Mouse (Mus musculus): ENCODE measurements around the gene Kcnj8. TPM values are rescaled to one million over a fixed set of nuclear protein-coding genes. Genes with fewer than 3 reads are reported as not detected.
A peak's percentile ranks its signal among the peaks of the same experiment; 100 is the strongest.

The Kcnj8 gene
- polyA plus RNA-seq, 1 experiment from 2014 or later: 14.5 TPM

GRCm38 (mm10) chr6:142538503-142538902 is 32.9 kb downstream of the Kcnj8 start:
- no peak for ATAC-seq (ENCODE audit: insufficient number of reproducible peaks, insufficient read depth, low FRiP score, low read depth)

GRCm38 (mm10) chr6:142533412-142533811 is 38.0 kb downstream of the Kcnj8 start:
- Histone ChIP-seq H3K36me3 (ENCODE audit: control insufficient read depth, insufficient read depth, low read length) (no peaks in the 10 kb centered on the region), H3K27me3 (ENCODE audit: control insufficient read depth, insufficient read depth, low read length) (no peaks in the 10 kb centered on the region), H3K27ac (replicated peaks in 1 of 2; ENCODE audit: control insufficient read depth in 1 of 2, insufficient read depth in 1 of 2, low read depth in 2 of 2, low read length in 2 of 2) (no peak overlapping the region; a peak in 1 of 4 replicates), H3K9me3 (ENCODE audit: control insufficient read depth, low read length) (no peaks in the 10 kb centered on the region), H3K4me2 (ENCODE audit: low read length) (no peak overlapping the region), H3K4me3 (ENCODE audit: control insufficient read depth in 1 of 2, insufficient read depth in 1 of 2, low read depth in 1 of 2, low read length in 2 of 2) (no peak overlapping the region), H3K4me1 (ENCODE audit: control insufficient read depth in 2 of 2, insufficient read depth in 2 of 2, low read length in 2 of 2) (peaks cover 2 to 9% of the 10 kb centered on the region in 2 experiments; a peak in 3 of 4 replicates), H3K9ac (ENCODE audit: low read length) (no peak overlapping the region)
- WGBS: 48% methylated on average over 5 of the region's 5 CpGs
- ATAC-seq (ENCODE audit: insufficient number of reproducible peaks, insufficient read depth, low FRiP score, low read depth): no peak

More at GRCm38 (mm10) chr6:142538503-142538902, 32.9 kb downstream of the Kcnj8 start:
- Histone ChIP-seq H3K27ac (replicated peaks in 1 of 2; ENCODE audit: control insufficient read depth in 1 of 2, insufficient read depth in 1 of 2, low read depth in 2 of 2, low read length in 2 of 2) (peak overlapping the region in 1 of 2 experiments; percentile 12; a peak in 2 of 4 replicates), H3K4me2 (ENCODE audit: low read length) (no peak overlapping the region), H3K36me3 (ENCODE audit: control insufficient read depth, insufficient read depth, low read length) (no peaks in the 10 kb centered on the region), H3K9ac (ENCODE audit: low read length) (no peak overlapping the region), H3K4me1 (ENCODE audit: control insufficient read depth in 2 of 2, insufficient read depth in 2 of 2, low read length in 2 of 2) (peaks cover 2 to 3% of the 10 kb centered on the region in 2 experiments; a peak in 2 of 4 replicates), H3K4me3 (ENCODE audit: control insufficient read depth in 1 of 2, insufficient read depth in 1 of 2, low read depth in 1 of 2, low read length in 2 of 2) (no peak overlapping the region), H3K27me3 (ENCODE audit: control insufficient read depth, insufficient read depth, low read length) (no peaks in the 10 kb centered on the region), H3K9me3 (ENCODE audit: control insufficient read depth, low read length) (no peaks in the 10 kb centered on the region)
- 66% methylated on average over 17 of the region's 17 CpGs for WGBS

- Histone ChIP-seq H3K27me3 (ENCODE audit: control insufficient read depth, insufficient read depth, low read length) (no peaks in the 10 kb centered on the region), H3K4me1 (ENCODE audit: control insufficient read depth in 2 of 2, insufficient read depth in 2 of 2, low read length in 2 of 2) (peaks cover 2 to 14% of the 10 kb centered on the region in 2 experiments; a peak in 3 of 4 replicates), H3K4me2 (ENCODE audit: low read length) (no peak overlapping the region), H3K36me3 (ENCODE audit: control insufficient read depth, insufficient read depth, low read length) (no peaks in the 10 kb centered on the region), H3K9ac (ENCODE audit: low read length) (no peak overlapping the region), H3K9me3 (ENCODE audit: control insufficient read depth, low read length) (no peaks in the 10 kb centered on the region), H3K4me3 (ENCODE audit: control insufficient read depth in 1 of 2, insufficient read depth in 1 of 2, low read depth in 1 of 2, low read length in 2 of 2) (no peak overlapping the region), H3K27ac (replicated peaks in 1 of 2; ENCODE audit: control insufficient read depth in 1 of 2, insufficient read depth in 1 of 2, low read depth in 2 of 2, low read length in 2 of 2) (no peak overlapping the region)
- WGBS: 97% methylated on average over 2 of the region's 2 CpGs
- ATAC-seq (ENCODE audit: insufficient number of reproducible peaks, insufficient read depth, low FRiP score, low read depth): no peak
Observed at GRCm38 (mm10) chr6:142532686-142533085, 38.7 kb downstream of the Kcnj8 start.

GRCm38 (mm10) chr6:142532141-142532540 is 39.3 kb downstream of the Kcnj8 start:
- H3K4me2 ChIP-seq (ENCODE audit: low read length): no peak overlapping the region
- ATAC-seq (ENCODE audit: insufficient number of reproducible peaks, insufficient read depth, low FRiP score, low read depth): no peak

GRCm38 (mm10) chr6:142530378-142530777 is 41.0 kb downstream of the Kcnj8 start:
- Histone ChIP-seq H3K27me3 (ENCODE audit: control insufficient read depth, insufficient read depth, low read length) (no peaks in the 10 kb centered on the region), H3K9ac (ENCODE audit: low read length) (no peak overlapping the region), H3K4me3 (ENCODE audit: control insufficient read depth in 1 of 2, insufficient read depth in 1 of 2, low read depth in 1 of 2, low read length in 2 of 2) (no peak overlapping the region), H3K36me3 (ENCODE audit: control insufficient read depth, insufficient read depth, low read length) (no peaks in the 10 kb centered on the region), H3K27ac (replicated peaks in 1 of 2; ENCODE audit: control insufficient read depth in 1 of 2, insufficient read depth in 1 of 2, low read depth in 2 of 2, low read length in 2 of 2) (0 out of 4 replicates have a peak overlapping the region, but pooled peaks of 1 of the 2 experiments have one; percentile 14), H3K4me2 (ENCODE audit: low read length) (no peak overlapping the region), H3K9me3 (ENCODE audit: control insufficient read depth, low read length) (no peaks in the 10 kb centered on the region), H3K4me1 (ENCODE audit: control insufficient read depth in 2 of 2, insufficient read depth in 2 of 2, low read length in 2 of 2) (peaks cover 2 to 14% of the 10 kb centered on the region in 2 experiments; a peak in 3 of 4 replicates)
- 43% methylated on average over 5 of the region's 5 CpGs for WGBS
- no peak; the same call in 1 of the 2 replicates for ATAC-seq (ENCODE audit: insufficient number of reproducible peaks, insufficient read depth, low FRiP score, low read depth)

More at GRCm38 (mm10) chr6:142532141-142532540, 39.3 kb downstream of the Kcnj8 start:
- Histone ChIP-seq H3K27ac (replicated peaks in 1 of 2; ENCODE audit: control insufficient read depth in 1 of 2, insufficient read depth in 1 of 2, low read depth in 2 of 2, low read length in 2 of 2) (no peak overlapping the region), H3K36me3 (ENCODE audit: control insufficient read depth, insufficient read depth, low read length) (no peaks in the 10 kb centered on the region), H3K9ac (ENCODE audit: low read length) (no peak overlapping the region), H3K27me3 (ENCODE audit: control insufficient read depth, insufficient read depth, low read length) (no peaks in the 10 kb centered on the region), H3K4me3 (ENCODE audit: control insufficient read depth in 1 of 2, insufficient read depth in 1 of 2, low read depth in 1 of 2, low read length in 2 of 2) (no peak overlapping the region), H3K4me1 (ENCODE audit: control insufficient read depth in 2 of 2, insufficient read depth in 2 of 2, low read length in 2 of 2) (peaks cover 2 to 14% of the 10 kb centered on the region in 2 experiments; a peak in 3 of 4 replicates), H3K9me3 (ENCODE audit: control insufficient read depth, low read length) (no peaks in the 10 kb centered on the region)
- WGBS: 92% methylated on average over 17 of the region's 17 CpGs

GRCm38 (mm10) chr6:142529680-142530079 is 41.7 kb downstream of the Kcnj8 start:
- Histone ChIP-seq H3K4me3 (ENCODE audit: control insufficient read depth in 1 of 2, insufficient read depth in 1 of 2, low read depth in 1 of 2, low read length in 2 of 2) (no peak overlapping the region), H3K4me2 (ENCODE audit: low read length) (no peak overlapping the region), H3K27me3 (ENCODE audit: control insufficient read depth, insufficient read depth, low read length) (no peaks in the 10 kb centered on the region), H3K36me3 (ENCODE audit: control insufficient read depth, insufficient read depth, low read length) (no peaks in the 10 kb centered on the region), H3K27ac (replicated peaks in 1 of 2; ENCODE audit: control insufficient read depth in 1 of 2, insufficient read depth in 1 of 2, low read depth in 2 of 2, low read length in 2 of 2) (no peak overlapping the region), H3K4me1 (ENCODE audit: control insufficient read depth in 2 of 2, insufficient read depth in 2 of 2, low read length in 2 of 2) (peaks cover 2 to 14% of the 10 kb centered on the region in 2 experiments; a peak in 3 of 4 replicates), H3K9ac (ENCODE audit: low read length) (no peak overlapping the region), H3K9me3 (ENCODE audit: control insufficient read depth, low read length) (no peaks in the 10 kb centered on the region)
- no peak for ATAC-seq (ENCODE audit: insufficient number of reproducible peaks, insufficient read depth, low FRiP score, low read depth)
- 83% methylated on average over 8 of the region's 8 CpGs for WGBS

GRCm38 (mm10) chr6:142527931-142528562 is 43.4 kb downstream of the Kcnj8 start:
- H3K4me1 ChIP-seq (ENCODE audit: control insufficient read depth in 2 of 2, insufficient read depth in 2 of 2, low read length in 2 of 2): peaks cover 2 to 14% of the 10 kb centered on the region in 2 experiments; a peak in 3 of 4 replicates
- no peak overlapping the region for H3K4me3 ChIP-seq (ENCODE audit: control insufficient read depth in 1 of 2, insufficient read depth in 1 of 2, low read depth in 1 of 2, low read length in 2 of 2)
- H3K9me3 ChIP-seq (ENCODE audit: control insufficient read depth, low read length): no peaks in the 10 kb centered on the region
- H3K36me3 ChIP-seq (ENCODE audit: control insufficient read depth, insufficient read depth, low read length): no peaks in the 10 kb centered on the region
- no peak overlapping the region for H3K4me2 ChIP-seq (ENCODE audit: low read length)
- no peak overlapping the region for H3K9ac ChIP-seq (ENCODE audit: low read length)
- 50% methylated on average over 1 of the region's 1 CpGs for WGBS
- H3K27ac ChIP-seq (replicated peaks in 1 of 2; ENCODE audit: control insufficient read depth in 1 of 2, insufficient read depth in 1 of 2, low read depth in 2 of 2, low read length in 2 of 2): no peak overlapping the region
- no peak for ATAC-seq (ENCODE audit: insufficient number of reproducible peaks, insufficient read depth, low FRiP score, low read depth)
- H3K27me3 ChIP-seq (ENCODE audit: control insufficient read depth, insufficient read depth, low read length): no peaks in the 10 kb centered on the region
